Mouse (Mus musculus): ENCODE data around the gene Fv1. TPM values are rescaled to one million over a fixed set of nuclear protein-coding genes. Genes with fewer than 3 reads are reported as not detected.
"Not testable (repeated sequence)": the region's sequence is repeated elsewhere in the genome, so short reads cannot be mapped to it uniquely, and the experiment has no call there.

Fv1 gene
- polyA plus RNA-seq (2015; fragmentation: Nextera tagmentation; extraction: Ambion mirVana): 12.8 and 12.9 TPM in 2 replicates

- Histone ChIP-seq H3K27ac (peak within 1 kb of the TSS; percentile 91), H3K4me3 (replicated peaks) (peak within 1 kb of the TSS; percentile 92), H3K27me3 (no peaks in the 10 kb centered on the region), H3K4me2 (peak within 1 kb of the TSS; percentile 74), H3K9me3 (replicated peaks) (0 out of 2 replicates have a peak, but pooled peaks cover 4% of the 10 kb centered on the region), H3K9ac (peak within 1 kb of the TSS; percentile 87), H3K4me1 (peaks cover 23% of the 10 kb centered on the region), H3K36me3 (peaks cover 51% of the 10 kb centered on the region)
- peak; percentile 98 for ATAC-seq (replicated peaks; ENCODE audit: low FRiP score)
- 0% methylated on average over 30 of the region's 30 CpGs for WGBS
These were observed at the start of gene Fv1, which contains the start of gene Miip for GRCm38 (mm10) chr4:147868450-147869031. Fv1 (plus strand) TSS chr4:147868979. Miip (minus strand) TSS chr4:147868816.

GRCm38 (mm10) chr4:147819659-147820058 is 49.1 kb upstream of the Fv1 start:
- H3K4me3 ChIP-seq (replicated peaks); H3K27me3 ChIP-seq; H3K9ac ChIP-seq; H3K4me1 ChIP-seq; H3K4me2 ChIP-seq; ATAC-seq (replicated peaks; ENCODE audit: low FRiP score); H3K27ac ChIP-seq: not testable (repeated sequence)
- WGBS: 84% methylated on average over 7 of the region's 7 CpGs
- peaks cover 17% of the 10 kb centered on the region for H3K36me3 ChIP-seq
- peaks cover 44% of the 10 kb centered on the region for H3K9me3 ChIP-seq (replicated peaks)

- Histone ChIP-seq H3K36me3 (peaks cover 34% of the 10 kb centered on the region), H3K9me3 (replicated peaks) (peaks cover 57% of the 10 kb centered on the region)
- not testable (repeated sequence) for ATAC-seq (replicated peaks; ENCODE audit: low FRiP score); H3K4me2 ChIP-seq; H3K27me3 ChIP-seq; H3K27ac ChIP-seq; H3K4me3 ChIP-seq (replicated peaks); H3K9ac ChIP-seq; H3K4me1 ChIP-seq
- WGBS: 83% methylated on average over 3 of the region's 3 CpGs
These were observed 47.4 kb upstream of the Fv1 start for GRCm38 (mm10) chr4:147821414-147821813.

- Histone ChIP-seq H3K27me3 (no peaks in the 10 kb centered on the region), H3K9me3 (replicated peaks) (peaks cover 76% of the 10 kb centered on the region), H3K36me3 (peaks cover 63% of the 10 kb centered on the region), H3K4me1 (no peaks in the 10 kb centered on the region), H3K9ac (no peak overlapping the region), H3K27ac (no peak overlapping the region), H3K4me3 (replicated peaks) (no peak overlapping the region), H3K4me2 (no peak overlapping the region)
- WGBS: 95% methylated on average over 4 of the region's 4 CpGs
- ATAC-seq (replicated peaks; ENCODE audit: low FRiP score): no peak
These were observed 44.4 kb upstream of the Fv1 start for GRCm38 (mm10) chr4:147824389-147824788.

DNA sequence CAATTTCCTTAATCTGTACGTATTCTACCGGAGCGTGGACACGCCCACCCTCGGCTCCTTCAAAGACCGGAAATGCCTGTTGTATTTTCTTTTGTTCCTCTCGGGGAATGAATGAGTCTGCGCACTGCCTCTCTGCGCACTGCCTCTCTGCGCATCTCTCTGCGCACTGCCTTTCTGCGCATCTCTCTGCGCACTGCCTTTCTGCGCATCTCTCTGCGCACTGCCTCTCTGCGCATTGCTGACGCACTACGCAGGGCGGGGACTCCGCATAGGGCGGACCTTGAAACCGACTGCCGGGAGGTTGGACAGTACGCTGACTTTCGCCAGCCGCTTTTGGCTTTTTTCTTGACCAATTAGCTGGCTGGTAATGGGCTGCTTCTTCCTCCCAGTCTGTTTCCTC is 29.5 kb upstream of the Fv1 start:
- H3K4me3 ChIP-seq (replicated peaks); H3K4me2 ChIP-seq; H3K27me3 ChIP-seq; H3K9ac ChIP-seq; H3K27ac ChIP-seq; ATAC-seq (replicated peaks; ENCODE audit: low FRiP score); H3K4me1 ChIP-seq: not testable (repeated sequence)
- peaks cover 41% of the 10 kb centered on the region for H3K36me3 ChIP-seq
- H3K9me3 ChIP-seq (replicated peaks): peaks cover 20% of the 10 kb centered on the region
- WGBS: 97% methylated on average over 22 of the region's 26 CpGs

- Histone ChIP-seq H3K4me3 (replicated peaks) (no peak overlapping the region), H3K4me2 (no peak overlapping the region), H3K9me3 (replicated peaks) (peaks cover 25% of the 10 kb centered on the region), H3K36me3 (peaks cover 59% of the 10 kb centered on the region), H3K27ac (no peak overlapping the region), H3K4me1 (peaks cover 5% of the 10 kb centered on the region; the same call in 1 of the 2 replicates), H3K9ac (no peak overlapping the region), H3K27me3 (no peaks in the 10 kb centered on the region)
- WGBS: 97% methylated on average over 3 of the region's 3 CpGs
- no peak for ATAC-seq (replicated peaks; ENCODE audit: low FRiP score)
These were observed 25.9 kb upstream of the Fv1 start for GRCm38 (mm10) chr4:147842871-147843270.

- peak within 1 kb of the TSS; percentile 64 for H3K27ac ChIP-seq
- H3K9me3 ChIP-seq (replicated peaks): peaks cover 12% of the 10 kb centered on the region; the same call in 1 of the 2 replicates
- no peaks in the 10 kb centered on the region for H3K27me3 ChIP-seq
- H3K4me1 ChIP-seq: peaks cover 5% of the 10 kb centered on the region; the same call in 1 of the 2 replicates
- peak within 1 kb of the TSS; percentile 84 for H3K4me3 ChIP-seq (replicated peaks)
- ATAC-seq (replicated peaks; ENCODE audit: low FRiP score): peak; percentile 95
- peak within 1 kb of the TSS; percentile 67 for H3K4me2 ChIP-seq
- peak within 1 kb of the TSS; percentile 63 for H3K9ac ChIP-seq
- peaks cover 32% of the 10 kb centered on the region for H3K36me3 ChIP-seq
- WGBS: 3% methylated on average over 23 of the region's 23 CpGs
These were observed 20.9 kb upstream of the Fv1 start, which contains the start of gene Zfp933 for GRCm38 (mm10) chr4:147847614-147848583. Zfp933 (minus strand) TSS chr4:147848366.

DNA sequence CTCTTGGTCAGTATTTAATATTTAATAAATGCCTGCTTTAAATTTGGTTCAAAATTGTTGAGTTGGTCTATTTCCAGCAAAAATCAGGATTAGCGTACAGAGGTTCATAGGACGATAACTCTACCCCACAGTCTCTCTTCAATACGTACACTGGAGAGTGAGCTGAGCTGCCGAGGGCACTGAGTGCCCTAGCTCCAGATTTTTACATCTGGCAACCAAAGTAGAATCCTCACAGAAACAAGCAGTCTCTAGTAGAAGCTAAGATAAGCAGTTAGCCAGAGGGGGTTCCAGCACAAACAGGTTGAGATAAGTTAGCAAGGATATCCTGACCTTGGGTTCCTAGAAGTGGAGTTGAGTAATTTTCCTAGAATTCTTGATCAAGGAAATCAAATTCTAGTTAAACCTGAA is 20.2 kb upstream of the Fv1 start:
- ATAC-seq (replicated peaks; ENCODE audit: low FRiP score): peak; percentile 83
- Histone ChIP-seq H3K4me2 (peak overlapping the region; percentile 67), H3K9me3 (replicated peaks) (peaks cover 8% of the 10 kb centered on the region; the same call in 1 of the 2 replicates), H3K9ac (peak overlapping the region; percentile 63), H3K4me1 (peaks cover 5% of the 10 kb centered on the region; the same call in 1 of the 2 replicates), H3K4me3 (replicated peaks) (peak overlapping the region; percentile 84), H3K27me3 (no peaks in the 10 kb centered on the region), H3K27ac (peak overlapping the region; percentile 38), H3K36me3 (peaks cover 25% of the 10 kb centered on the region)
- WGBS: 8% methylated on average over 4 of the region's 4 CpGs

- H3K27ac ChIP-seq: no peak overlapping the region
- peaks cover 5% of the 10 kb centered on the region; the same call in 1 of the 2 replicates for H3K4me1 ChIP-seq
- no peaks in the 10 kb centered on the region for H3K27me3 ChIP-seq
- ATAC-seq (replicated peaks; ENCODE audit: low FRiP score): no peak
- H3K9me3 ChIP-seq (replicated peaks): no peaks in the 10 kb centered on the region
- H3K4me3 ChIP-seq (replicated peaks): no peak overlapping the region
- H3K9ac ChIP-seq: no peak overlapping the region
- no peak overlapping the region for H3K4me2 ChIP-seq
- WGBS: 71% methylated on average over 2 of the region's 2 CpGs
- H3K36me3 ChIP-seq: peaks cover 4% of the 10 kb centered on the region
These were observed 18.0 kb upstream of the Fv1 start for GRCm38 (mm10) chr4:147850776-147851175.

DNA sequence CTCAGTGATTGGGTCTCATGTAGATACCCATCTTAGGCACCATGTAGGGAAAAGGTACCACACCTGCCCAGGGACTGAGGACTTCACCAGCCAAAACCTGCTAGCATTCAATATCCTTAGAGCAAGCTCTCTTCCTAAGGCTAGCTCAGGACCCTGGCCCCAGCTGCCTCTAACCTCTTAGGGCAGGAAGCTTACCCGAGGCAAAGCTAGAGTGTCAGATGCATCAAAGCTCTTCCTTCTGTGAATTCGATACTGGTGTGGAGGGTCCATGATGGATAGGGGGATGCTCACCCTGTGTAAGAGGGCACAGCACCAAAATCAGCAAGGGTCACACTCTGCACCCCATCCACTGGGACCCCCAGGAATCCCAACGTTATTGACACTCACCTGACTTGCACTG is 6.7 kb upstream of the Fv1 start:
- H3K4me1 ChIP-seq: peaks cover under 1% of the 10 kb centered on the region
- no peak overlapping the region for H3K27ac ChIP-seq
- H3K4me3 ChIP-seq (replicated peaks): no peak overlapping the region
- H3K9me3 ChIP-seq (replicated peaks): no peaks in the 10 kb centered on the region
- H3K27me3 ChIP-seq: no peaks in the 10 kb centered on the region
- 85% methylated on average over 3 of the region's 3 CpGs for WGBS
- no peak overlapping the region for H3K9ac ChIP-seq
- no peak for ATAC-seq (replicated peaks; ENCODE audit: low FRiP score)
- H3K36me3 ChIP-seq: peaks cover 62% of the 10 kb centered on the region
- H3K4me2 ChIP-seq: no peak overlapping the region

DNA sequence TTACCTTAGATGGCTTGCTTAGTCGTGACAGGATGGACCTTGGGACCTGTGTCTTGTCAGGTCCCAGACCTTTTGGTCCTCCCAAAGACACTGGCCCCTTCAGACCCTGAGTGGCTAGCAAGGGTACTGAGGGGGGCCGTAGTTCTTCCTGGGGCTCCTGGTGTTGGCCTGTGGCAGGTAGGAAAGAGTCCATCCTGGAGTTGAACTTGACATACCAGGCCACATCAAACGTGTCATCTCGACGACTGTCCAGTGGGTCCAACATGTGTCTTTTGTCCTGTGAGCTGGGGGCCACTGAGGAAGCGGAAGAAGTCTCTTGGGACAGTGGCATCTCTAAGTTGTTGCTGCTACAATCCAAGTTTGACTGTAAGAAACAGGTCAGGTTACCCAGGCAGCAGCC is 3.1 kb upstream of the Fv1 start:
- Histone ChIP-seq H3K36me3 (peaks cover 55% of the 10 kb centered on the region), H3K9me3 (replicated peaks) (no peaks in the 10 kb centered on the region), H3K27me3 (no peaks in the 10 kb centered on the region), H3K4me1 (peaks cover 23% of the 10 kb centered on the region), H3K27ac (no peak overlapping the region), H3K4me3 (replicated peaks) (no peak overlapping the region), H3K9ac (no peak overlapping the region), H3K4me2 (no peak overlapping the region)
- WGBS: 91% methylated on average over 6 of the region's 6 CpGs
- ATAC-seq (replicated peaks; ENCODE audit: low FRiP score): no peak

DNA sequence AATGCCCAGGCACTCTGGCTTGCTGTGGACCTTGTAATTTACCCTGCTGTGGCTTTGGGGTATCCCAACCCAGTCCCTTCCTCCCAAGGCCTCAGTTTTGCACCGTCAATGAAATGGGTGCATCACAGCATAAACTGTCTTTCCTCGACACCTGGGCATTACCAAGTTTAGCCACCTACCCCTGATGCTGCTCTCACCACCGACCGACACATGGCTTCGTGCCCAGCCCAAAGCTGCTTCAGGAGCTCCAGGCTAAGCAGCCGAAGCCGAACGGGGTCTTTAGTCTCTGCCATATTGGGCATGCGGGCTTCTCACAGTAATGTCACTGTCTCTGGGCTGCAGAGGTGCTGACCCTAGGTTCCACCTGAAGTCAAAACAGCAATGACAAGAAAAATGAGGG is 2.7 kb upstream of the Fv1 start:
- H3K9ac ChIP-seq: no peak overlapping the region
- no peak overlapping the region for H3K4me2 ChIP-seq
- no peak for ATAC-seq (replicated peaks; ENCODE audit: low FRiP score)
- H3K4me3 ChIP-seq (replicated peaks): no peak overlapping the region
- peaks cover 23% of the 10 kb centered on the region for H3K4me1 ChIP-seq
- WGBS: 91% methylated on average over 9 of the region's 9 CpGs
- H3K27me3 ChIP-seq: no peaks in the 10 kb centered on the region
- peaks cover 53% of the 10 kb centered on the region for H3K36me3 ChIP-seq
- no peak overlapping the region for H3K27ac ChIP-seq
- 0 out of 2 replicates have a peak, but pooled peaks cover 2% of the 10 kb centered on the region for H3K9me3 ChIP-seq (replicated peaks)

Measured in kidney, embryonic 15.5 days (tissue).